Mouse (Mus musculus) heart, postnatal 0 days (tissue): ENCODE measurements around the gene Grm4. TPM values are rescaled to one million over a fixed set of nuclear protein-coding genes. Genes with fewer than 3 reads are reported as not detected.

ENCODE experiments used
- ATAC-seq: fragments of 200-750 bp; cut with Nextera tagmentation; 2 replicates; pipeline ENCODE4 v1.8.0; 2017; ENCODE audit warnings: low read depth, moderate number of reproducible peaks, moderate library complexity; ENCODE audit not compliant: insufficient read depth
- DNase-seq: peaks from one replicate; pipeline ENCODE4 v3.0.0-alpha.2; 2016; ENCODE audit warnings: low spot score
- H3K27ac ChIP-seq: fragments of 300-500 bp; sonication (generic); 2 replicates; pipeline ENCODE4 v1.5.1; 2014; ENCODE audit warnings: low read depth, mild to moderate bottlenecking
- H3K27me3 ChIP-seq: fragments of 300-500 bp; sonication (generic); 2 replicates; pipeline ENCODE4 v1.6.1; 2014; ENCODE audit warnings: low read length, mixed read lengths; ENCODE audit not compliant: control insufficient read depth, insufficient read depth
- H3K36me3 ChIP-seq: fragments of 300-500 bp; sonication (generic); replicated peaks from 2 replicates; pipeline ENCODE4 v1.6.1; 2014; ENCODE audit warnings: low read length, mixed read lengths; ENCODE audit not compliant: control insufficient read depth, insufficient read depth
- H3K4me1 ChIP-seq: fragments of 300-500 bp; sonication (generic); 2 replicates; pipeline ENCODE4 v1.6.1; 2014; ENCODE audit warnings: antibody characterized with exemption; ENCODE audit not compliant: control insufficient read depth, insufficient read depth
- H3K4me2 ChIP-seq: fragments of 300-500 bp; sonication (generic); 2 replicates; pipeline ENCODE4 v1.6.1; 2014; ENCODE audit warnings: low read depth, mild to moderate bottlenecking, low read length, moderate library complexity
- H3K4me3 ChIP-seq: fragments of 300-500 bp; sonication (generic); 2 replicates; pipeline ENCODE4 v1.5.1; 2014; ENCODE audit warnings: low read depth, low read length
- H3K9ac ChIP-seq: fragments of 300-500 bp; sonication (generic); replicated peaks from 2 replicates; pipeline ENCODE4 v1.6.1; 2014; ENCODE audit warnings: low read depth, low read length, mixed read lengths
- H3K9me3 ChIP-seq: fragments of 300-500 bp; sonication (generic); replicated peaks from 2 replicates; pipeline ENCODE4 v1.6.1; 2016; ENCODE audit warnings: low read length; ENCODE audit not compliant: control insufficient read depth
- CTCF ChIP-seq: IDR thresholded peaks from 2 replicates; pipeline ENCODE4 v1.5.1; 2016; ENCODE audit warnings: antibody characterized with exemption, control low read depth, low read depth
- EP300 ChIP-seq: IDR thresholded peaks from 2 replicates; pipeline ENCODE4 v1.6.1; 2016; ENCODE audit warnings: antibody characterized with exemption, low read depth
- WGBS: fragments of 180-500 bp; shearing (Covaris S2); extraction: QIAGEN DNeasy Blood & Tissue Kit; methylation state at CpG from one replicate; pipeline ENCODE4 v1.1.7; 2014; 5-methylcytosine and 5-hydroxymethylcytosine counted together
- polyA plus RNA-seq: library from polyadenylated mRNA; unstranded; fragments of >200 nt; fragmentation: Nextera tagmentation; extraction: Ambion mirVana; gene quantifications from 2 replicates; pipeline ENCODE4 v1.2.1, GENCODE M21; 2015
- total RNA-seq: library from RNA; depleted of rRNA; stranded (reverse); fragments of >200 nt; gene quantifications from 2 replicates; pipeline ENCODE4 v1.2.3, GENCODE M21; 2014; ENCODE audit warnings: low replicate concordance

Gene Grm4
- total and polyA plus RNA-seq, 2 experiments from 2014 or later = 0.03 TPM; not detected in 1

DNA sequence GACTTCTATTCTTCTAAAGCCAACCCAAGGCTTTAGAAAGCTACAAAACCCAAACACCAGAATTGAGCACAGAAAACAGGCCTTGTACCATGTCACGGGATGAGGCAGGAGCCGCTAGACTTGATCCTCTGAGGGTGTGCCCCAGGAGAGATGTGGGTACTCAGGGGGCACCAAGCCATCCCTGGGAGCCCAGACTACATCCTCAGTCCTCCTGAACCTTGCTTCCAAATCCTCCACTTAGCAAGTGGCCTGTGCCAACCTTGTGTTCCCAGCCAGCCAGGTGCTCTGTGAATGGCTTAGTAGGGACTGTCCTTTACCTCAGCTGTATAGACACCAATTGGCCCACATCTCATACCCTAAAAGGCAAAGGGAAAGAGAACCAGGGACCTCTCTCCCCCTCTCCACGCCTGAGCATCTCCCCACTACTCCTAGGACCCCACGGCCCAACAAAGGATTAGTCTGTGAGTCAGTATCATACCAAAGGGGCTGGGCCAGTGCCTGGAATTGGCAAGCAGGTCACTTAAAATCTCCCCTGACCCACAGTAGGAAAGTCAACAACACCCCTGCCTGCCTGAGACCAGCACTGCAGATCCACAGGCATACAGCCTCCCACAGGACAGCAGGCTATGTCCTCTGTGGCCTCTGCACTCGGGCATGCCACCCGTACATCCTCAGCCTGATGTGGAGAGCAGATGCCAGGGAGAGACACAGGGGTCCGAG is 14.2 kb downstream of the Grm4 start:
- WGBS = 72% methylated on average over 7 of the region's 7 CpGs
- TF ChIP-seq EP300 (no peak), CTCF (no peak)
- H3K9ac ChIP-seq = no peak overlapping the region
- no peak overlapping the region for H3K4me3 ChIP-seq
- no peaks in the 10 kb centered on the region for H3K4me1 ChIP-seq
- H3K4me2 ChIP-seq = no peak overlapping the region
- peaks cover 94% of the 10 kb centered on the region for H3K27me3 ChIP-seq
- no peak overlapping the region for H3K27ac ChIP-seq
- no peak for ATAC-seq
- H3K36me3 ChIP-seq = no peaks in the 10 kb centered on the region
- DNase-seq = no peak
- H3K9me3 ChIP-seq = no peaks in the 10 kb centered on the region

DNA sequence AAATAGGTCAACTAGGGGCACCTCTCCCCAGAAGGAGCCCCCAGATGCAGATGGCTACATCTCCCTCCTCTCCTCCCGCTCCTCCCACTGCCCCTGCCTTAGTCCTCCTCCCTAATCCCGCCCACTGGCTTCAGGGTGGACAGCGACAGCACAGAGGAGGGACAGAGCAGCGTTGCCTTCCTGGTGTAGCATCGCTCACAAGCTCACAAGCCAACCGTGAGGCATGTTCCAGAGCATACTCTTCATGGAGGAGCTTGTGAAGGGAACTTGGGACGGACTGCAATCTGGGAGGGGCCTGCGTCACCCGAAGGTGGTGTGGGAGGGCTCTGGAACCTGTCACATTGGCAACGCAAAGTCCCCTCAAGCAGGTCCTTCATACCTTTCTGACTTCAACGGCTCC is 14.8 kb downstream of the Grm4 start:
- ATAC-seq = no peak
- Histone ChIP-seq H3K4me3 (no peak overlapping the region), H3K27me3 (peaks cover 94% of the 10 kb centered on the region), H3K36me3 (no peaks in the 10 kb centered on the region), H3K9ac (no peak overlapping the region), H3K27ac (no peak overlapping the region), H3K4me1 (no peaks in the 10 kb centered on the region), H3K4me2 (no peak overlapping the region), H3K9me3 (no peaks in the 10 kb centered on the region)
- no peak for DNase-seq
- WGBS = 43% methylated on average over 9 of the region's 11 CpGs
- TF ChIP-seq CTCF (no peak), EP300 (no peak)

DNA sequence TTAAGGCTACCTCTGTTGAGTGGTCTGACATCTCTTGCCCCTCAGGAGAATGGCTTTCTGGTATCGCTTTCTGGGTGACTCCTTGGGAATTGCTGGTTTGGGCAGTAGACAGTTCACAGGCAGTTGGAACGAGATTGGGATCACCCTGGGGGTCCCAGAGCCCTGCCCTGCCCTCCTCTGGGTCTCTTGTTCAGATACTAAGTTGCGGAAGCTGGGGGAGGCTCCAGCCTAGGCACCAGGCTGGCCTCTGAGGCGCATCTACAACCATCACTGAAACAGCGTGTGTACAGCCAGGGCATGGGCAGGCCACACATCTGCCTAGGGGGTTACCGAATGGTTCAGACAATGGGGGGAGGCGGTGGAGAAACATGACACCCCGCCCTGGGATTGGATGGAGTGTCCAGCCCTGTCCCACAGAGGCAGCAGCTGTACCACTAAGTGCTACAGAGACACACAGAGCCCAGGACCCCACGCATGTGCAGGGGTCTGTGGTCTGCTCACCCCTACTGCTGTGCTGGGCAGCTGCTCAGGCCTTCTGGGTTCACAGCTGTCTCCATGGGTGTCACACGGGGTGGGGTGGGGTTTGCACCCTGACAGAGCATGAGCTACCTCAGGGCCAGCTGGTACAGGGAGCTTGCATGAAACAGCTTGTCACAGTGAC is 15.9 kb downstream of the Grm4 start:
- DNase-seq = no peak
- Histone ChIP-seq H3K27ac (no peak overlapping the region), H3K4me3 (no peak overlapping the region), H3K4me1 (no peaks in the 10 kb centered on the region), H3K27me3 (peaks cover 94% of the 10 kb centered on the region), H3K9ac (no peak overlapping the region), H3K9me3 (no peaks in the 10 kb centered on the region), H3K36me3 (no peaks in the 10 kb centered on the region), H3K4me2 (no peak overlapping the region)
- TF ChIP-seq EP300 (no peak), CTCF (no peak)
- no peak; the same call in 1 of the 2 replicates for ATAC-seq
- 22% methylated on average over 10 of the region's 10 CpGs for WGBS

DNA sequence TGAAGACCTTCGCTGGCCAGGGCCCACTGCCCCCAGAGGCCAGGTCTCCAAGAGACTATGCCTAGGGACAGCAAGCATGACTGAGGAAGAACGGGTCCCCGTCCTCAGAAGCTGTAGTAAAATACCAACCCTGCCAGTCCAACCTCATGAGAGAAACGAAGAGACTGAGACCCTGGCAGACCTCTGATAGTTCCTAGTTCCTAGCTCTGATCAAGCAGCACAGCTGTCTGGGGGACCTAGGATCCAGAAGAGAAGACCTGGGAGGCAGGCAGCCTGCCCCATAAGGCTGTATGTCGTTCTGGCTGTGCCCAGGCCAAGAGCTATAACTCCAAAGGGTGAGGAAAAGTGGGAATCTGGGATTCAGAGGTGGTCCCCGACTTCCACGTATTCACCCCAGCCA is 17.3 kb downstream of the Grm4 start:
- no peaks in the 10 kb centered on the region for H3K4me1 ChIP-seq
- H3K36me3 ChIP-seq = no peaks in the 10 kb centered on the region
- no peak for ATAC-seq
- TF ChIP-seq CTCF = no peak
- no peak for TF ChIP-seq EP300
- H3K9me3 ChIP-seq = no peaks in the 10 kb centered on the region
- H3K27ac ChIP-seq = no peak overlapping the region
- no peak overlapping the region for H3K9ac ChIP-seq
- WGBS = 41% methylated on average over 7 of the region's 7 CpGs
- H3K27me3 ChIP-seq = peaks cover 87% of the 10 kb centered on the region
- H3K4me3 ChIP-seq = no peak overlapping the region
- no peak overlapping the region for H3K4me2 ChIP-seq
- no peak for DNase-seq

DNA sequence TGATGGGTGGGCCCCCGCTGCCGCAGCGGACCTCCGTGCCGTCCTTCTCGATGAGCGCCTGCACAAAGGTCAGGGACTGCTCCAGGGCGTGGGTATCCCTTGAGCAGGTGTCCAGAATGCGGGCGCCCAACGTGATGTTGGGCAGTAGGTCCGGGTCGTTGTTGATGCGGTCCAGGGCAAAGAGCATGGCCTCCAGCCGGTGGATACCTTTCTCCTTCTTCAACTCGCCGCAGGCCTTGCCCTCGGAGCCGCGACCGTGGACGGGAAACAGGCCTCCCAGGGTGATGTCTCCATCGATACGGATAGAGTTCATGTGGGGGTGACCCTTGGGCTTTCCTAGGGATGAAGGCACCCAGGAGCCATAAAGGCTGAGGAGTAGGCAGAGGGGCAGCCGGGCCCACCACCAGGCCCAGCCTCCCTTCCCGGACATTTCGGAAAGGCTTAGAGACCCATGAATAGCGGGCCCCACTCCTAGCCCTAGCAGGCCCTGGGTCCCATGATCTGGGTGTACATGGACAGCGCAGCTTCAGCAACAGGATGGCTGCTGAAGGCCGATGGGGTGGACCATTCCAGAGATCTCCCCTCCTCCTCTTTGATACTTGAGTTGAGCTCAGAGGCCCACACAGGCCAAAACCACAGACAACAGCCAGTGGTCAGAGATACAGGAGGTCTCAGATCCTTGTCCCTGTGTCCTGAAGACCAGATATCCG is 18.3 kb downstream of the Grm4 start:
- H3K4me2 ChIP-seq = no peak overlapping the region
- H3K9me3 ChIP-seq = no peaks in the 10 kb centered on the region
- no peak overlapping the region for H3K27ac ChIP-seq
- no peak overlapping the region for H3K9ac ChIP-seq
- DNase-seq = no peak
- no peak for TF ChIP-seq CTCF
- TF ChIP-seq EP300 = no peak
- H3K27me3 ChIP-seq = peaks cover 80% of the 10 kb centered on the region
- H3K4me1 ChIP-seq = no peaks in the 10 kb centered on the region
- H3K4me3 ChIP-seq = no peak overlapping the region
- ATAC-seq = no peak
- H3K36me3 ChIP-seq = no peaks in the 10 kb centered on the region
- WGBS = 44% methylated on average over 31 of the region's 31 CpGs
